10 mouse cellular contexts compared by ENCODE assay signal in the genomic region with DNA sequence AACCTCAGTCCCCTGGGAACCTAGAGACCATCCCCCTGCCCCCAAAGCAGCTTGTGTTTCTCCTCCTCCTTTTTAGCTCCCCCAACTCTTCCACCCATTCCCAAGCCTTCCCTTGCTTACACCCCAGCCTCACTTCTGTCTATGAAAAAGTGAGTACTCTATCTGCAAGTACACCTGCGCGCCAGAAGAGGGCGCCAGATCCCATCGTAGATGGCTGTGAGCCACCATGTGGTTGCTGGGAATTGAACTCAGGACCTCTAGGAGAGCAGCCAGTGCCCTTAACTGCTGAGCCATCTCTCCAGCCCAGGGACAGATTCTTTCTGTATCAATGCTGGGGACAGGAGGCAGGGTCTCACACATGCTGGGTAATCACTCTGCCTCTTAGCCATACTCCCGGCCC. TPM values are rescaled to one million over a fixed set of nuclear protein-coding genes. Genes with fewer than 3 reads are reported as not detected.
DNase-seq lines count a peak whose midpoint lies in the region; ATAC-seq and TF ChIP-seq lines count a peak whose summit lies in the region.
"Had no signal": no experiment of that assay in that cellular context is flagged by ENCODE, and none has a peak within 500 bp of the region (broad histone marks: within the 10 kb centered on the region; RNA-seq: fewer than 3 reads in every experiment).

No protein-coding gene starts in this region.

- no peak overlapping the region for H3K4me2 ChIP-seq in liver, embryonic 11.5 days
- H3K4me2 ChIP-seq: heart, embryonic 13.5 days had no signal

- no peaks in the 10 kb centered on the region for H3K9me3 ChIP-seq in liver, embryonic 11.5 days (ENCODE audit: control insufficient read depth, low read length)
- no peaks in the 10 kb centered on the region for H3K9me3 ChIP-seq in E14TG2a.4 (ENCODE audit: low read length)
- H3K9me3 ChIP-seq: heart, embryonic 13.5 days had no signal

- TF ChIP-seq CTCF in E14TG2a.4 (conservative IDR thresholded peaks at IDR 0.05; ENCODE audit: low read length) = peak; percentile 72

- DNase-seq in liver = peak; percentile 34
- DNase-seq in liver, embryonic 11.5 days (ENCODE audit: low spot score) = no peak
- DNase-seq in T-cell, adult 2 months (ENCODE audit: low spot score) = peak; percentile 49
- DNase-seq in cerebellum, postnatal 4 days (ENCODE audit: low spot score in 2 of 2) = no peak
- no peak for DNase-seq in urinary bladder, postnatal 25 days (ENCODE audit: low spot score)
- DNase-seq: cerebellum, adult 9-10 months; kidney, adult 8-10 months had no signal

- H3K4me3 ChIP-seq in liver, embryonic 11.5 days (ENCODE audit: low read depth, low read length) = no peak overlapping the region
- H3K4me3 ChIP-seq in E14TG2a.4 (replicated peaks; ENCODE audit: low read length) = peak overlapping the region; percentile 48
- H3K4me3 ChIP-seq: heart, embryonic 13.5 days had no signal

- peaks cover 4% of the 10 kb centered on the region; the same call in 1 of the 2 replicates for H3K27me3 ChIP-seq in liver, embryonic 11.5 days (replicated peaks; ENCODE audit: control insufficient read depth, insufficient read depth, low read length)
- H3K27me3 ChIP-seq in E14TG2a.4 (ENCODE audit: insufficient read depth, low read length) = no peaks in the 10 kb centered on the region

- no peak overlapping the region for H3K9ac ChIP-seq in liver, embryonic 11.5 days (ENCODE audit: low read depth, low read length)
- H3K9ac ChIP-seq: heart, embryonic 13.5 days had no signal

- H3K36me3 ChIP-seq in liver, embryonic 11.5 days (ENCODE audit: control insufficient read depth, insufficient read depth, low read length) = no peaks in the 10 kb centered on the region
- H3K36me3 ChIP-seq in E14TG2a.4 (ENCODE audit: insufficient read depth, low read length) = peaks cover 97% of the 10 kb centered on the region

- no peaks in the 10 kb centered on the region for H3K4me1 ChIP-seq in liver, embryonic 11.5 days (replicated peaks; ENCODE audit: control insufficient read depth, insufficient read depth, low read length)
- peaks cover 56% of the 10 kb centered on the region for H3K4me1 ChIP-seq in E14TG2a.4 (replicated peaks; ENCODE audit: low read depth, low read length)
- H3K4me1 ChIP-seq: heart, embryonic 13.5 days had no signal

- 11% methylated on average over 5 of the region's 5 CpGs for WGBS in liver, embryonic 11.5 days

- H3K27ac ChIP-seq in liver, embryonic 11.5 days (ENCODE audit: low read depth, low read length) = no peak overlapping the region
- H3K27ac ChIP-seq: heart, embryonic 13.5 days had no signal

- ATAC-seq in liver, embryonic 11.5 days (replicated peaks; ENCODE audit: low FRiP score) = no peak
- ATAC-seq in megakaryocyte progenitor cell, adult 5-6 weeks (replicated peaks; ENCODE audit: poor library complexity) = 0 out of 2 replicates have a peak, but pooled peaks have one; percentile 63

RNA-seq across cellular contexts. Expression of gene Notch4, which starts 7.8 kb away (rescaled TPM):
- 2.2 and 4.1 TPM in 2 replicates for polyA plus RNA-seq in liver, embryonic 11.5 days (2014; fragmentation: Nextera tagmentation; extraction: Ambion mirVana)
- 0.17 and 0.39 TPM in 2 replicates for total RNA-seq in megakaryocyte progenitor cell, adult 5-6 weeks (2015)
- under 0.01 and 0.14 TPM in 2 replicates for total RNA-seq in megakaryocyte progenitor cell, adult 5-6 weeks (2017)

RNA-seq across cellular contexts. Expression of gene Gpsm3, which starts 17.7 kb away (rescaled TPM):
- polyA plus RNA-seq in liver, embryonic 11.5 days (2014; fragmentation: Nextera tagmentation; extraction: Ambion mirVana) = 18.5 and 19.8 TPM in 2 replicates
- total RNA-seq in megakaryocyte progenitor cell, adult 5-6 weeks (2015) = 63.4 and 69.0 TPM in 2 replicates
- total RNA-seq in megakaryocyte progenitor cell, adult 5-6 weeks (2017) = 14.5 and 20.2 TPM in 2 replicates

RNA-seq across cellular contexts. Expression of gene Pbx2, which starts 19.2 kb away (rescaled TPM):
- 10.4 and 11.4 TPM in 2 replicates for polyA plus RNA-seq in liver, embryonic 11.5 days (2014; fragmentation: Nextera tagmentation; extraction: Ambion mirVana)
- total RNA-seq in megakaryocyte progenitor cell, adult 5-6 weeks (2015) = 17.0 and 20.6 TPM in 2 replicates
- total RNA-seq in megakaryocyte progenitor cell, adult 5-6 weeks (2017) = 24.9 and 26.7 TPM in 2 replicates

RNA-seq across cellular contexts. Expression of gene Ager, which starts 25.8 kb away (rescaled TPM):
- polyA plus RNA-seq in liver, embryonic 11.5 days (2014; fragmentation: Nextera tagmentation; extraction: Ambion mirVana) = 1.3 and 1.7 TPM in 2 replicates
- total RNA-seq in megakaryocyte progenitor cell, adult 5-6 weeks (2015) = 1.5 and 2.6 TPM in 2 replicates
- total RNA-seq in megakaryocyte progenitor cell, adult 5-6 weeks (2017) = 0.24 and 3.0 TPM in 2 replicates

RNA-seq across cellular contexts. Expression of gene Rnf5, which starts 31.6 kb away (rescaled TPM):
- 109 TPM in 2 replicates for polyA plus RNA-seq in liver, embryonic 11.5 days (2014; fragmentation: Nextera tagmentation; extraction: Ambion mirVana)
- 50.6 and 51.6 TPM in 2 replicates for total RNA-seq in megakaryocyte progenitor cell, adult 5-6 weeks (2015)
- total RNA-seq in megakaryocyte progenitor cell, adult 5-6 weeks (2017) = 17.7 and 18.5 TPM in 2 replicates

Comparison
In these comparisons a context has a peak if more than half of its experiments do, and no peak if none do; other contexts are left out.
1. DNase-seq: peak in liver (single experiment) and T-cell, adult 2 months (single experiment); none in liver, embryonic 11.5 days (single experiment), cerebellum, postnatal 4 days (0 of 2) and urinary bladder, postnatal 25 days (single experiment).